Mouse (Mus musculus): ENCODE data around the gene Zfp750. TPM values are rescaled to one million over a fixed set of nuclear protein-coding genes. Genes with fewer than 3 reads are reported as not detected.

Gene Zfp750
- polyA plus RNA-seq, 1 experiment from 2014 or later, result 0.55 TPM

Other genes starting within 250 kb of the Zfp750 start
- 73.0 and 81.1 TPM in 2 replicates for gene Wdr45b, start 164.9 kb downstream of the Zfp750 start, polyA plus RNA-seq (2015; fragmentation: Nextera tagmentation; extraction: Ambion mirVana)
- gene Rab40b, start 131.1 kb downstream of the Zfp750 start, polyA plus RNA-seq (2015; fragmentation: Nextera tagmentation; extraction: Ambion mirVana), result 6.2 and 7.9 TPM in 2 replicates
- gene Fn3krp, start 97.9 kb downstream of the Zfp750 start, polyA plus RNA-seq (2015; fragmentation: Nextera tagmentation; extraction: Ambion mirVana), result 4.4 and 6.0 TPM in 2 replicates
- 17.5 and 19.4 TPM in 2 replicates for gene Fn3k, start 84.4 kb downstream of the Zfp750 start, polyA plus RNA-seq (2015; fragmentation: Nextera tagmentation; extraction: Ambion mirVana)
- 21.1 and 22.8 TPM in 2 replicates for gene Tbcd, start 67.4 kb downstream of the Zfp750 start, polyA plus RNA-seq (2015; fragmentation: Nextera tagmentation; extraction: Ambion mirVana)
- gene B3gntl1, start 153.8 kb upstream of the Zfp750 start, polyA plus RNA-seq (2015; fragmentation: Nextera tagmentation; extraction: Ambion mirVana), result 6.0 TPM in 2 replicates
- 27.5 and 28.3 TPM in 2 replicates for gene Metrnl, start 182.2 kb upstream of the Zfp750 start, polyA plus RNA-seq (2015; fragmentation: Nextera tagmentation; extraction: Ambion mirVana)